Mouse (Mus musculus) intestine, embryonic 14.5 days (tissue): ENCODE results near the gene Chil1. TPM values are rescaled to one million over a fixed set of nuclear protein-coding genes. Genes with fewer than 3 reads are reported as not detected.
A peak's percentile ranks its signal among the peaks of the same experiment; 100 is the strongest.

ENCODE experiments used
- ATAC-seq: fragments of 200-750 bp; cut with Nextera tagmentation; replicated peaks from 2 replicates; pipeline ENCODE4 v1.8.0; 2017; ENCODE audit warnings: low read depth, moderate number of reproducible peaks, moderate TSS enrichment, moderate library complexity; ENCODE audit not compliant: low FRiP score, low TSS enrichment
- DNase-seq: peaks from one replicate; pipeline ENCODE4 v3.0.0-alpha.2; 2018; ENCODE audit warnings: low spot score
- H3K27ac ChIP-seq: fragments of 300-500 bp; sonication (generic); 2 replicates; pipeline ENCODE4 v1.5.1; 2014; ENCODE audit warnings: low read depth, mild to moderate bottlenecking, control low read depth
- H3K27me3 ChIP-seq: fragments of 300-500 bp; sonication (generic); replicated peaks from 2 replicates; pipeline ENCODE4 v1.6.1; 2014; ENCODE audit warnings: low read length, control low read depth; ENCODE audit not compliant: control insufficient read depth, insufficient read depth
- H3K36me3 ChIP-seq: fragments of 300-500 bp; sonication (generic); 2 replicates; pipeline ENCODE4 v1.6.1; 2014; ENCODE audit warnings: low read length, control low read depth; ENCODE audit not compliant: control insufficient read depth, insufficient read depth
- H3K4me1 ChIP-seq: fragments of 300-500 bp; sonication (generic); replicated peaks from 2 replicates; pipeline ENCODE4 v1.6.1; 2014; ENCODE audit warnings: low read length, control low read depth, mixed read lengths; ENCODE audit not compliant: control insufficient read depth, insufficient read depth
- H3K4me2 ChIP-seq: fragments of 300-500 bp; sonication (generic); 2 replicates; pipeline ENCODE4 v1.6.1; 2014; ENCODE audit warnings: low read length
- H3K4me3 ChIP-seq: fragments of 300-500 bp; sonication (generic); 2 replicates; pipeline ENCODE4 v1.5.1; 2014; ENCODE audit warnings: low read depth, low read length, control low read depth, mixed read lengths
- H3K9ac ChIP-seq: fragments of 300-500 bp; sonication (generic); 2 replicates; pipeline ENCODE4 v1.6.1; 2014; ENCODE audit warnings: mild to moderate bottlenecking, low read length
- H3K9me3 ChIP-seq: fragments of 300-500 bp; sonication (generic); 2 replicates; pipeline ENCODE4 v1.6.1; 2016; ENCODE audit warnings: low read length, control low read depth; ENCODE audit not compliant: control insufficient read depth
- WGBS: fragments of 180-500 bp; shearing (Covaris S2); extraction: QIAGEN DNeasy Blood & Tissue Kit; methylation state at CpG from one replicate; pipeline ENCODE4 v1.1.7; 2014; 5-methylcytosine and 5-hydroxymethylcytosine counted together
- polyA plus RNA-seq: library from polyadenylated mRNA; unstranded; fragments of >200 nt; fragmentation: Nextera tagmentation; extraction: Ambion mirVana; gene quantifications from 2 replicates; pipeline ENCODE4 v1.2.1, GENCODE M21; 2014

Chil1 gene
- polyA plus RNA-seq, 1 experiment from 2014 or later: 0.49 TPM

DNA sequence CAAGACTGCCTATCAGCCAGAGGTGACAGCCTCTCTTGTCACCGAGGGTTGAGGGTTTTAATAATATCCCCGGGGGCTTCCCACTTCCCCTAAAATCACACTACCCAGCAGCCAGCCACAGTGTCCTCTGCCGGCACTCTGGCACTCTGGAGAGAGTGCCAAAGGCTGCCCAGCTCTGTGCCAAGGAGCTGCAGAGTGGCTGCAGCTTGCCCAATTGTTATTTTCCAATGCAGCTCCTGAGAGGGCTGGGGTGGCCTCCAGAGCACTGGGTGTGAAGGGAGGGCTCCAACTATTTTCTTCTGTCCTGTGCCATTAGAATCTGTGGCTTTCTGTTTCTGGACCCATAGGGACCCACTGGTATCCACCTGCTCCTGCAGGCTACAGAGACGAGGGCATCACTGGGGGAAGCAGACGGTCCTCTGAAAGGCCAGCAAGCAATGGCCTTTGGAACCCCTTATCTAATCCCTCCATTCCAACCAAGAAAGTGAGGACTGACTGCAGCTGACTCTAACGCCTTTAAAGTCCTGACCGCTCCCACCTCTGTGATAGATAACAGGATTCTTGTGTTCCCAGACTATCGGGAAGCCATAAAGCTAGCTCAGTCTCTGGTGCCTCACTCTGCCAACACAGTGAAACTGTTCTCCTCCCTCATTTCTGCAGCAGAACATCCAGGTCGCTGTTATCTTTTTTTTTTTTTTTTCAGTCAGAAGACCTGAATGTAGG, 23.5 kb downstream of the Chil1 start:
- H3K36me3 ChIP-seq: no peaks in the 10 kb centered on the region
- ATAC-seq: peak; percentile 51; the same call in 1 of the 2 replicates
- H3K27ac ChIP-seq: peak overlapping the region; percentile 19; the same call in 1 of the 2 replicates
- no peak overlapping the region for H3K4me2 ChIP-seq
- no peak overlapping the region for H3K9ac ChIP-seq
- peaks cover 10% of the 10 kb centered on the region for H3K4me1 ChIP-seq
- DNase-seq: no peak
- WGBS: 40% methylated on average over 9 of the region's 9 CpGs
- no peak overlapping the region for H3K4me3 ChIP-seq
- H3K27me3 ChIP-seq: no peaks in the 10 kb centered on the region
- H3K9me3 ChIP-seq: no peaks in the 10 kb centered on the region

DNA sequence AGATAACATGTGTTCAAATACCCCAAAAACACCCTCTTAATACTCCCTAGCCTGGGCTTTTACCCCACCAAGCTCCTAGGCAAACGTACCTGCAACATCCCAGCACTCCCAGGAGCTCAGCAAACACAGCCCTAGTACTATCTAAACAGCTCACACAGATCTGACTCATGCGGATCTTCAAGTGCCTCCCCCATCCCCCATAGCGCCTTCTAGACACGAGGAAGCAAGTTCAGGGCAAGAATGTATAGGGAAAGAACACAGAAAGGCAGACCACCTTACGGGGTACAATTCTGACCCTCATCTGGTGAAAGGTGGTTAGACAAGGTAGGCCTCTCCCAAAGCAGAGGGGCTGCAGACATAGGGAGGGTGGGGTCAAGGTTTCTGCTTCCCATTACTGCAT, 24.1 kb downstream of the Chil1 start:
- H3K36me3 ChIP-seq: no peaks in the 10 kb centered on the region
- DNase-seq (no peak), ATAC-seq (no peak; the same call in 1 of the 2 replicates)
- no peak overlapping the region for H3K4me3 ChIP-seq
- H3K4me1 ChIP-seq: peaks cover 13% of the 10 kb centered on the region
- no peak overlapping the region for H3K9ac ChIP-seq
- H3K4me2 ChIP-seq: no peak overlapping the region
- peak overlapping the region; percentile 30; the same call in 1 of the 2 replicates for H3K27ac ChIP-seq
- no peaks in the 10 kb centered on the region for H3K9me3 ChIP-seq
- WGBS: 13% methylated on average over 5 of the region's 5 CpGs
- H3K27me3 ChIP-seq: no peaks in the 10 kb centered on the region

DNA sequence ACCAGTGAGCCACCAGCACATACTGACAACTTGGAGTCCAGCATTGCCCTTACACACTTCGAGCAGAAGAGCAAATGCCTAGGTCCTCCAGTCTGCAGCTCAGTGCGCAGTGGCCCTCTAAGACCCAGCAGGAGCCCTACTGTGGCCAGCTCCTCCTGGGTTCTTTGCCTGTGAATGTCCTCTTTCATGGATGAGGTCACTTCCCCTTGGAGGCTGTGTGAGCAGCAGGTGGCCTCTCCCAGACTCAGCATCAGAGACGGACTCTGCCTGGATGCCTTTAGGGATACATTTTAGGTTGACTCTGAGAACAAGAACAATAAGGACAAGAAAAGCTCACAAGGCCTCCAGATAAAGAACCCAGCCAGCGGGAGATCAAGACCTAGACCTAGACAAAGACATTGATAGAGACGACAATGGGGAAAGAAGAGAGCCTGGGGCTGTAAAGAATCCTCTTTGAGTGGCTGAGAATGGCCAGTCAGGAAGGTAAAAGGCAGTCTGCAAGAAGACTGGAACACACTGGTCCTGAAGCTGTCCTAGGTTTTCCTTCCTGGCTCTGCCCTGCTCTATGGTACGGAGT, 28.3 kb downstream of the Chil1 start:
- Histone ChIP-seq H3K27ac (no peak overlapping the region), H3K4me1 (peaks cover 23% of the 10 kb centered on the region), H3K4me2 (no peak overlapping the region), H3K4me3 (no peak overlapping the region), H3K36me3 (no peaks in the 10 kb centered on the region), H3K9ac (no peak overlapping the region), H3K9me3 (no peaks in the 10 kb centered on the region), H3K27me3 (no peaks in the 10 kb centered on the region)
- whole genome bisulfite sequencing: 84% methylated on average over 6 of the region's 6 CpGs
- DNase-seq (no peak), ATAC-seq (no peak)

DNA sequence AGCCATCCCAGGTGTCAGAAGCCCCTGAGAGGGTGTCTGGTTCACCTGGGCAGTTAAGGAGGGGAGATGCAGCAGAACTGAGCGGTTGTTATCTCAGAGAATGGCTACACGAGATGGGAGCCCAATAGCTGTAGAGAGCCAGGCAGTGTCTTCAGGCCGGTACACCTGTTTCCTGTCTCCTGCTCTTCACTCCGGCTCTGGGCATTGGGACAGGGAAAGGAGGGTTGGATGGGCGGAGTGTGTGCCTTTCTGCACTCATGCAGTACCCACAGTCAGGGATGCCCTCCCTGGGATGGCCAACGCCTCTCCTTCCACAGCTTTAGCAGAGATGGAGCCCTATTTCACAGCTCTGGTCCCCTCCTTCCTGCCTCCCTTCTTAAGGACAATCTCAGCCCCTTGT, 29.1 kb downstream of the Chil1 start:
- no peak overlapping the region for H3K9ac ChIP-seq
- H3K9me3 ChIP-seq: no peaks in the 10 kb centered on the region
- H3K4me1 ChIP-seq: peaks cover 23% of the 10 kb centered on the region
- H3K4me3 ChIP-seq: no peak overlapping the region
- DNase-seq (no peak), ATAC-seq (no peak)
- H3K4me2 ChIP-seq: no peak overlapping the region
- H3K27ac ChIP-seq: peak overlapping the region; percentile 29; the same call in 1 of the 2 replicates
- 44% methylated on average over 6 of the region's 6 CpGs for WGBS
- no peaks in the 10 kb centered on the region for H3K36me3 ChIP-seq
- H3K27me3 ChIP-seq: no peaks in the 10 kb centered on the region

DNA sequence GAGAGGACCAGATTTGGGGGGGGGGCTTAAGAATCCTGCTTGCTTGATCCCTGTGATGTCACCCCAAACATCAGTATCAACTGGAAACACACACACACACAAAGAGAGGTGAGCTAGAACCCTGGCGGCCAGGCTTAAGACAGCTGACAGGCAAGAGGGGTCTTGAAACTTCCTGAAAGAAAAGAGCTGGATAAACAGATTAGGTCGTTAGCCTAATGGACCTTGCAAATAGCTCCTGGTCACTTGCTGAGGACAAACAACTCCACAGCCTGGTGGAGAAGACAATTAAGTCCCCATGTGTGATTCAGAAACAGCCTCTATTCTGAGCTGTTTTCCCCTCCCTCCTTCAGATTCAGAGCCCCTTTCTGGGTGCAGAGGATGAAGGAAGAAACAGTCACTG, 29.7 kb downstream of the Chil1 start:
- Histone ChIP-seq H3K27me3 (no peaks in the 10 kb centered on the region), H3K4me1 (peaks cover 24% of the 10 kb centered on the region), H3K27ac (peak overlapping the region; percentile 29), H3K9me3 (no peaks in the 10 kb centered on the region), H3K9ac (no peak overlapping the region), H3K4me3 (no peak overlapping the region), H3K4me2 (no peak overlapping the region), H3K36me3 (no peaks in the 10 kb centered on the region)
- WGBS: 20% methylated on average over 2 of the region's 2 CpGs
- ATAC-seq (no peak), DNase-seq (no peak)

DNA sequence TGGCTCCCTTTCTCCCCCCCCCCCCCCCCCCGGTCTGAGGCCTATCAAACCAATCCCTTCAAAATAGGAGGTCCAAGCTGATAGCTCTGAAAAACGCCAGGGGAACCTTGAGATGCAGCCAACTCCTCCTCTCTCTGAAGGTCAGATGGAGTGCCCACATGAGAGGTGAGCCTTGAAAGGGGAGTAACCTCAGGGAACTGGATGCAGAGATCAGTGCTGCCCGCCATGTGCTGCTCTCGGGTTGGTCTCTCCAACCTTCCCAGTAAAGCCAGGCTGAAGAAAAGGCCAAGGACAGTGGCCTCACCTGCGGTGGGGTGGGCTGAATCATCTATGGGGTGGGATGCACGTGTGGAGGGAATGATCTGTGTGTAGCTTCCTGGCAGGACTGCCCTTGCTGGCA, 30.4 kb downstream of the Chil1 start:
- ATAC-seq (no peak), DNase-seq (no peak)
- H3K9ac ChIP-seq: no peak overlapping the region
- H3K4me3 ChIP-seq: no peak overlapping the region
- 82% methylated on average over 6 of the region's 6 CpGs for WGBS
- H3K27ac ChIP-seq: no peak overlapping the region
- H3K27me3 ChIP-seq: no peaks in the 10 kb centered on the region
- peaks cover 24% of the 10 kb centered on the region for H3K4me1 ChIP-seq
- H3K9me3 ChIP-seq: no peaks in the 10 kb centered on the region
- no peak overlapping the region for H3K4me2 ChIP-seq
- H3K36me3 ChIP-seq: no peaks in the 10 kb centered on the region

DNA sequence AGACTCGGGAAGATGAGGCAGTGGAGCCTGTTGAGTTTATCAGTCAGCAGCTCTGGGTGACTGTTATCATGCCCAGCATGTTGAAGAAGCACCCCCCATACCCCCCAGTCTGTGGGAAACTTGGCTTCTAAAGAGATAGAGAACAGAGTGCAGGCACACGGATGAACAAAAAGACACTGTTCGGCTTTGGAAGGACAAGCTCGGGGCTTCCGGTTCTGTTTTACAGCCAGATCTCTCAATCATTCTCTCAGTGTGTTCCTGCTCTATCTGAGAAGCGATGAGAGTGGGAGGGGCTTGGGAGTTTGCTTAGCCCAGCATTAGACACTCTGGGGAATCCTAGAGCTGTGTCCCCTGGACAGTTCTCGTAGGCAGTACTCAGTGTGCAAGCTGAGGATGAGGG, 31.4 kb downstream of the Chil1 start:
- Histone ChIP-seq H3K9ac (no peak overlapping the region), H3K27ac (peak overlapping the region; percentile 51; the same call in 1 of the 2 replicates), H3K27me3 (no peaks in the 10 kb centered on the region), H3K4me3 (no peak overlapping the region), H3K9me3 (no peaks in the 10 kb centered on the region), H3K4me1 (peaks cover 24% of the 10 kb centered on the region), H3K4me2 (no peak overlapping the region), H3K36me3 (no peaks in the 10 kb centered on the region)
- ATAC-seq (peak; percentile 34; the same call in 1 of the 2 replicates), DNase-seq (no peak)
- WGBS: 22% methylated on average over 7 of the region's 7 CpGs

DNA sequence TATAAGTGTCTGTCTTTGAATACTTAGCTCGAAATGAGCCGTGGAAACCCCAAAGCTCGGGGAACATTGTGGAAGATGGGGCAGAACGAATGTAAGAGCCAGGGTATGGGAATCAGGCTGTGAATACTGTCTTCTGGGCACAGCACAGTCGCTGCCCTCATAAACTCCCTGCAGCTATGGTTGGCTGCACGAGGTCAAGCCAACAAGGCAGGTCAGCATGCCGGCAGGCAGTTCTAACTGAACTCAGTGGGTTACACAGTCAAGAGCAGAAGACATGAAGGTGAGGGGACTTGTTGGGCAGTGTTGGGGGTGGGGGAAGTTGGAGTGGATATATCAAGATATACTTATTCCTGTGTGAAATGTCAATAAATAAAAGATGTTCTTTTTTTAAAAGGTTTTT, 33.1 kb downstream of the Chil1 start:
- ATAC-seq (no peak), DNase-seq (no peak)
- WGBS: 62% methylated on average over 7 of the region's 7 CpGs
- no peaks in the 10 kb centered on the region for H3K27me3 ChIP-seq
- no peak overlapping the region for H3K27ac ChIP-seq
- no peak overlapping the region for H3K4me3 ChIP-seq
- H3K9ac ChIP-seq: no peak overlapping the region
- peaks cover 24% of the 10 kb centered on the region for H3K4me1 ChIP-seq
- H3K36me3 ChIP-seq: no peaks in the 10 kb centered on the region
- H3K4me2 ChIP-seq: no peak overlapping the region
- H3K9me3 ChIP-seq: no peaks in the 10 kb centered on the region
